Mouse (Mus musculus) spleen, embryonic (tissue): ENCODE data around the gene Katnal1.

Experiments used
- CTCF ChIA-PET: fragments of 350-600 bp; sonication (Branson Sonifier 250); formaldehyde crosslinking; loops from one replicate; lab custom pipeline; 2022; lab: Charles Lee

Katnal1 gene

GRCm38 (mm10) chr5:148890237-148890636, 38.9 kb downstream of the Katnal1 start:
- CTCF ChIA-PET, result no interaction called here

- CTCF ChIA-PET, result no interaction called here
These were observed 41.1 kb downstream of the Katnal1 start for GRCm38 (mm10) chr5:148888032-148888431.

GRCm38 (mm10) chr5:148885821-148886609, 43.1 kb downstream of the Katnal1 start:
- CTCF ChIA-PET, result no interaction called here

GRCm38 (mm10) chr5:148883671-148884070, 45.4 kb downstream of the Katnal1 start:
- CTCF ChIA-PET, result interaction anchor here (0.6 kb wide), 1 partner anchor 69 kb away, joined by 19 read pairs; no protein-coding TSS in a partner anchor

- CTCF ChIA-PET, result interaction anchor here (0.6 kb wide), 1 partner anchor 27 kb away, joined by 3 read pairs; no protein-coding TSS in a partner anchor
These were observed 49.9 kb downstream of the Katnal1 start for GRCm38 (mm10) chr5:148879218-148879617.

GRCm38 (mm10) chr5:148873116-148873515, 56.0 kb downstream of the Katnal1 start:
- CTCF ChIA-PET, result no interaction called here

- CTCF ChIA-PET, result interaction anchor here (0.6 kb wide), 1 partner anchor 75 kb away, joined by 3 read pairs; no protein-coding TSS in a partner anchor
These were observed 59.5 kb downstream of the Katnal1 start for GRCm38 (mm10) chr5:148869583-148869982.

- CTCF ChIA-PET, result interaction anchor here (0.6 kb wide), 2 partner anchors 35 to 74 kb away, joined by 3 to 5 read pairs; no protein-coding TSS in a partner anchor
These were observed 61.4 kb downstream of the Katnal1 start for GRCm38 (mm10) chr5:148867766-148868165.

- CTCF ChIA-PET, result interaction anchor here (0.7 kb wide), 2 partner anchors 42 to 469 kb away, joined by 3 to 9 read pairs; no protein-coding TSS in a partner anchor
These were observed 61.9 kb downstream of the Katnal1 start for GRCm38 (mm10) chr5:148867171-148867570.

- CTCF ChIA-PET, result interaction anchor here (0.5 to 0.7 kb wide), 4 partner anchors 31 to 167 kb away, joined by 3 to 9 read pairs (median 3); no protein-coding TSS in a partner anchor
These were observed 62.5 kb downstream of the Katnal1 start for GRCm38 (mm10) chr5:148866571-148866970.

- CTCF ChIA-PET, result interaction anchor here (0.6 kb wide), 1 partner anchor 27 kb away, joined by 3 read pairs; no protein-coding TSS in a partner anchor
These were observed 65.7 kb downstream of the Katnal1 start for GRCm38 (mm10) chr5:148863409-148863808.

GRCm38 (mm10) chr5:148862853-148863252, 66.3 kb downstream of the Katnal1 start:
- CTCF ChIA-PET, result interaction anchor here (0.6 kb wide), 1 partner anchor 27 kb away, joined by 3 read pairs; no protein-coding TSS in a partner anchor

- CTCF ChIA-PET, result no interaction called here
These were observed 67.0 kb downstream of the Katnal1 start for GRCm38 (mm10) chr5:148862136-148862535.

- CTCF ChIA-PET, result no interaction called here
These were observed 71.6 kb downstream of the Katnal1 start for GRCm38 (mm10) chr5:148857522-148857921.

GRCm38 (mm10) chr5:148855047-148855446, 74.1 kb downstream of the Katnal1 start:
- CTCF ChIA-PET, result no interaction called here

- CTCF ChIA-PET, result interaction anchor here (0.6 kb wide), 1 partner anchor 92 kb away, joined by 4 read pairs; no protein-coding TSS in a partner anchor
These were observed 75.0 kb downstream of the Katnal1 start for GRCm38 (mm10) chr5:148854166-148854565.

GRCm38 (mm10) chr5:148849516-148849915, 79.6 kb downstream of the Katnal1 start:
- CTCF ChIA-PET, result interaction anchor here (1.1 kb wide), 1 partner anchor 18 kb away, joined by 4 read pairs; no protein-coding TSS in a partner anchor

GRCm38 (mm10) chr5:148847032-148847431, 82.1 kb downstream of the Katnal1 start:
- CTCF ChIA-PET, result no interaction called here

- CTCF ChIA-PET, result interaction anchor here (0.7 kb wide), 1 partner anchor 70 kb away, joined by 3 read pairs; no protein-coding TSS in a partner anchor
These were observed 92.1 kb downstream of the Katnal1 start for GRCm38 (mm10) chr5:148837069-148837468.

GRCm38 (mm10) chr5:148831596-148832257, 97.4 kb downstream of the Katnal1 start:
- CTCF ChIA-PET, result interaction anchor here (0.6 to 1.0 kb wide), 3 partner anchors 15 to 114 kb away, joined by 4 to 12 read pairs (median 6); no protein-coding TSS in a partner anchor

GRCm38 (mm10) chr5:148831141-148831547, 98.0 kb downstream of the Katnal1 start:
- CTCF ChIA-PET, result interaction anchor here (0.6 to 1.1 kb wide), 3 partner anchors 19 to 114 kb away, joined by 4 to 18 read pairs (median 6); no protein-coding TSS in a partner anchor
